Mouse (Mus musculus) embryonic facial prominence, embryonic 13.5 days (tissue): ENCODE results near the gene Zdhhc16. TPM values are rescaled to one million over a fixed set of nuclear protein-coding genes. Genes with fewer than 3 reads are reported as not detected.

Experiments
- ATAC-seq: fragments of 200-750 bp; cut with Nextera tagmentation; 2 replicates; pipeline ENCODE4 v1.8.0; 2017; ENCODE audit warnings: low read depth; ENCODE audit not compliant: insufficient number of reproducible peaks, insufficient read depth, low FRiP score, low TSS enrichment
- H3K27ac ChIP-seq: fragments of 300-500 bp; sonication (generic); 2 replicates; pipeline ENCODE4 v1.5.1; 2015; ENCODE audit warnings: moderate library complexity, mild to moderate bottlenecking, inconsistent platforms
- H3K27me3 ChIP-seq: fragments of 300-500 bp; sonication (generic); 2 replicates; pipeline ENCODE4 v1.6.1; 2015; ENCODE audit warnings: mild to moderate bottlenecking, inconsistent platforms
- H3K36me3 ChIP-seq: fragments of 300-500 bp; sonication (generic); 2 replicates; pipeline ENCODE4 v1.6.1; 2015; ENCODE audit warnings: mild to moderate bottlenecking, inconsistent platforms
- H3K4me1 ChIP-seq: fragments of 300-500 bp; sonication (generic); 2 replicates; pipeline ENCODE4 v1.6.1; 2015; ENCODE audit warnings: inconsistent platforms
- H3K4me2 ChIP-seq: fragments of 300-500 bp; sonication (generic); 2 replicates; pipeline ENCODE4 v1.6.1; 2015; ENCODE audit warnings: moderate library complexity, mild to moderate bottlenecking, inconsistent platforms
- H3K4me3 ChIP-seq: fragments of 300-500 bp; sonication (generic); 2 replicates; pipeline ENCODE4 v1.5.1; 2015; ENCODE audit warnings: mild to moderate bottlenecking, inconsistent platforms
- H3K9ac ChIP-seq: fragments of 300-500 bp; sonication (generic); 2 replicates; pipeline ENCODE4 v1.6.1; 2015; ENCODE audit warnings: mild to moderate bottlenecking, inconsistent platforms
- H3K9me3 ChIP-seq: fragments of 300-500 bp; sonication (generic); 2 replicates; pipeline ENCODE4 v1.6.1; 2016; ENCODE audit warnings: inconsistent platforms
- WGBS: fragments of 180-500 bp; shearing (Covaris S2); methylation state at CpG from one replicate; pipeline ENCODE4 v1.1.7; 2015; ENCODE audit warnings: mixed read lengths; 5-methylcytosine and 5-hydroxymethylcytosine counted together
- polyA plus RNA-seq: library from polyadenylated mRNA; unstranded; fragments of >200 nt; fragmentation: Nextera tagmentation; extraction: Ambion mirVana; gene quantifications from 2 replicates; pipeline ENCODE4 v1.2.1, GENCODE M21; 2015

Gene Zdhhc16
- 91.2 and 97.3 TPM in 2 replicates for polyA plus RNA-seq

GRCm38 (mm10) chr19:41933179-41934086, at the start of gene Zdhhc16, which contains the start of gene Exosc1:
Gene Zdhhc16 (plus strand): TSS chr19:41933480.
Gene Exosc1 (minus strand): TSS chr19:41933423.
- peak; percentile 99 for ATAC-seq
- H3K4me1 ChIP-seq = peaks cover 18% of the 10 kb centered on the region
- H3K36me3 ChIP-seq = peaks cover 41% of the 10 kb centered on the region
- H3K27ac ChIP-seq = peak within 1 kb of the TSS; percentile 62
- 1% methylated on average over 47 of the region's 47 CpGs for WGBS
- peak within 1 kb of the TSS; percentile 98 for H3K4me3 ChIP-seq
- no peaks in the 10 kb centered on the region for H3K27me3 ChIP-seq
- H3K9me3 ChIP-seq = no peaks in the 10 kb centered on the region
- peak within 1 kb of the TSS; percentile 93 for H3K4me2 ChIP-seq
- H3K9ac ChIP-seq = peak within 1 kb of the TSS; percentile 93

- Histone ChIP-seq H3K9ac (no peak overlapping the region), H3K4me1 (no peaks in the 10 kb centered on the region), H3K4me3 (no peak overlapping the region), H3K9me3 (no peaks in the 10 kb centered on the region), H3K27me3 (no peaks in the 10 kb centered on the region), H3K36me3 (peaks cover 83% of the 10 kb centered on the region), H3K27ac (no peak overlapping the region), H3K4me2 (no peak overlapping the region)
- ATAC-seq = no peak
- WGBS = 91% methylated on average over 9 of the region's 9 CpGs
Measured at GRCm38 (mm10) chr19:41883882-41884281, 49.4 kb upstream of the Zdhhc16 start.

- Histone ChIP-seq H3K9ac (no peak overlapping the region), H3K4me1 (no peaks in the 10 kb centered on the region), H3K36me3 (peaks cover 80% of the 10 kb centered on the region), H3K9me3 (no peaks in the 10 kb centered on the region), H3K27me3 (no peaks in the 10 kb centered on the region), H3K27ac (no peak overlapping the region), H3K4me3 (no peak overlapping the region), H3K4me2 (no peak overlapping the region)
- no peak for ATAC-seq
Measured at GRCm38 (mm10) chr19:41888191-41888590, 45.1 kb upstream of the Zdhhc16 start.

- H3K9me3 ChIP-seq = no peaks in the 10 kb centered on the region
- H3K27me3 ChIP-seq = no peaks in the 10 kb centered on the region
- ATAC-seq = no peak
- peaks cover 15% of the 10 kb centered on the region for H3K4me1 ChIP-seq
- H3K4me2 ChIP-seq = peak overlapping the region; percentile 92
- WGBS = 47% methylated on average over 7 of the region's 7 CpGs
- H3K9ac ChIP-seq = peak overlapping the region; percentile 73
- H3K36me3 ChIP-seq = peaks cover 17% of the 10 kb centered on the region
- no peak overlapping the region for H3K27ac ChIP-seq
- peak overlapping the region; percentile 83 for H3K4me3 ChIP-seq
Measured at GRCm38 (mm10) chr19:41894959-41895358, 38.3 kb upstream of the Zdhhc16 start.

GRCm38 (mm10) chr19:41895460-41896318, 37.6 kb upstream of the Zdhhc16 start, which contains the start of gene Rrp12:
Gene Rrp12 (minus strand): TSS chr19:41896173.
- Histone ChIP-seq H3K27ac (no peak within 1 kb of the TSS), H3K36me3 (peaks cover 10% of the 10 kb centered on the region; the same call in 1 of the 2 replicates), H3K9ac (peak within 1 kb of the TSS; percentile 73), H3K9me3 (no peaks in the 10 kb centered on the region), H3K4me1 (peaks cover 15% of the 10 kb centered on the region), H3K27me3 (no peaks in the 10 kb centered on the region), H3K4me3 (peak within 1 kb of the TSS; percentile 83), H3K4me2 (peak within 1 kb of the TSS; percentile 92)
- under 1% methylated on average over 46 of the region's 46 CpGs for WGBS
- peak; percentile 78; the same call in 1 of the 2 replicates for ATAC-seq

- H3K9me3 ChIP-seq = no peaks in the 10 kb centered on the region
- H3K4me3 ChIP-seq = peak overlapping the region; percentile 83
- H3K27me3 ChIP-seq = no peaks in the 10 kb centered on the region
- peak overlapping the region; percentile 57 for H3K9ac ChIP-seq
- ATAC-seq = no peak
- H3K27ac ChIP-seq = no peak overlapping the region
- 16% methylated on average over 18 of the region's 18 CpGs for WGBS
- H3K4me1 ChIP-seq = peaks cover 15% of the 10 kb centered on the region
- 0 out of 2 replicates have a peak, but pooled peaks cover 4% of the 10 kb centered on the region for H3K36me3 ChIP-seq
- peak overlapping the region; percentile 92 for H3K4me2 ChIP-seq
Measured at GRCm38 (mm10) chr19:41896319-41896711, 37.0 kb upstream of the Zdhhc16 start.

- no peak for ATAC-seq
- H3K9ac ChIP-seq = no peak overlapping the region
- WGBS = 48% methylated on average over 4 of the region's 4 CpGs
- H3K4me1 ChIP-seq = peaks cover 15% of the 10 kb centered on the region
- no peaks in the 10 kb centered on the region for H3K27me3 ChIP-seq
- no peak overlapping the region for H3K4me2 ChIP-seq
- H3K36me3 ChIP-seq = no peaks in the 10 kb centered on the region
- H3K4me3 ChIP-seq = no peak overlapping the region
- no peaks in the 10 kb centered on the region for H3K9me3 ChIP-seq
- no peak overlapping the region for H3K27ac ChIP-seq
Measured at GRCm38 (mm10) chr19:41898860-41899259, 34.4 kb upstream of the Zdhhc16 start.

- H3K9me3 ChIP-seq = no peaks in the 10 kb centered on the region
- no peaks in the 10 kb centered on the region for H3K36me3 ChIP-seq
- no peak overlapping the region for H3K9ac ChIP-seq
- H3K27ac ChIP-seq = no peak overlapping the region
- H3K4me3 ChIP-seq = no peak overlapping the region
- H3K4me2 ChIP-seq = no peak overlapping the region
- 85% methylated on average over 8 of the region's 8 CpGs for WGBS
- no peaks in the 10 kb centered on the region for H3K27me3 ChIP-seq
- H3K4me1 ChIP-seq = peaks cover 3% of the 10 kb centered on the region; the same call in 1 of the 2 replicates
- no peak for ATAC-seq
Measured at GRCm38 (mm10) chr19:41900495-41901090, 32.7 kb upstream of the Zdhhc16 start.

- H3K27ac ChIP-seq = no peak overlapping the region
- H3K4me1 ChIP-seq = no peaks in the 10 kb centered on the region
- 51% methylated on average over 2 of the region's 2 CpGs for WGBS
- H3K4me2 ChIP-seq = no peak overlapping the region
- no peaks in the 10 kb centered on the region for H3K36me3 ChIP-seq
- H3K9me3 ChIP-seq = no peaks in the 10 kb centered on the region
- no peak overlapping the region for H3K9ac ChIP-seq
- no peak overlapping the region for H3K4me3 ChIP-seq
- no peaks in the 10 kb centered on the region for H3K27me3 ChIP-seq
- no peak for ATAC-seq
Measured at GRCm38 (mm10) chr19:41901696-41902095, 31.6 kb upstream of the Zdhhc16 start.

- H3K27me3 ChIP-seq = no peaks in the 10 kb centered on the region
- H3K27ac ChIP-seq = no peak overlapping the region
- 85% methylated on average over 10 of the region's 10 CpGs for WGBS
- H3K9me3 ChIP-seq = no peaks in the 10 kb centered on the region
- H3K4me3 ChIP-seq = no peak overlapping the region
- no peak overlapping the region for H3K4me2 ChIP-seq
- H3K36me3 ChIP-seq = no peaks in the 10 kb centered on the region
- H3K9ac ChIP-seq = no peak overlapping the region
- H3K4me1 ChIP-seq = no peaks in the 10 kb centered on the region
- no peak for ATAC-seq
Measured at GRCm38 (mm10) chr19:41902848-41903593, 30.3 kb upstream of the Zdhhc16 start.
